Mouse (Mus musculus) E14TG2a.4 (cell line): ENCODE data around the gene Fbxl2.

Experiments
- CTCF ChIP-seq: conservative IDR thresholded peaks from 2 replicates; pipeline ENCODE4 v1.5.1; 2014; ENCODE audit warnings: low read length
- NANOG ChIP-seq: IDR thresholded peaks from 2 replicates; pipeline ENCODE4 v1.6.1; 2014; ENCODE audit warnings: borderline replicate concordance, low read length, mixed read lengths

- no peak for TF ChIP-seq CTCF
- TF ChIP-seq NANOG: no peak
Observed at GRCm38 (mm10) chr9:113973857-113974256, 72.1 kb downstream of the Fbxl2 start.
